10 mouse cellular contexts compared by ENCODE assay signal in the genomic region with DNA sequence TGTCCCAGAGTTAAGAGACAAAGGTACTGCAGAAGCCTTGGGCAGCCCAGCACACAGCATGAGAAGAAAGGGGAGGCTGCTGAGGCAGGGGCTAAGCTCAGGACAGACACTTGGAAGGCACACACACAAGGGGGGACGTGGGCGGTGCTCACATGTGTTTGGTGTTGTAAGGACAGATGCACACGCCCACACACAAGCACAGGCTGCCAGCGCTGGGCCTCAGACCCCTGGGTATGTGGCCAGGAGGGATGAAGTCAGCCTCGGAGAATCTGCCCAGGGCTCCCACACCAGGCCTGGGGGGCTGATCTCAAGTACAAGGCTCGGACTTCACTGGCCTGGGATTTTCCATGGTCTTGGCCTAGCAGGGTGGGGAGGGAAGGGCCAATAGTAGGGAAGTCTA. TPM values are rescaled to one million over a fixed set of nuclear protein-coding genes. Genes with fewer than 3 reads are reported as not detected.
DNase-seq lines count a peak whose midpoint lies in the region; ATAC-seq and TF ChIP-seq lines count a peak whose summit lies in the region.
"Had no signal": no experiment of that assay in that cellular context is flagged by ENCODE, and none has a peak within 500 bp of the region (broad histone marks: within the 10 kb centered on the region; RNA-seq: fewer than 3 reads in every experiment).

No protein-coding gene starts in this region.

- H3K27ac ChIP-seq in forebrain, embryonic 11.5 days (ENCODE audit: low read depth, low read length), result no peak overlapping the region
- no peak overlapping the region for H3K27ac ChIP-seq in forebrain, embryonic 13.5 days
- peak overlapping the region; percentile 44 for H3K27ac ChIP-seq in stomach, embryonic 15.5 days
- no peak overlapping the region for H3K27ac ChIP-seq in thymus, adult 2 months (ENCODE audit: control insufficient read depth, insufficient read depth, low read length)
- H3K27ac ChIP-seq: liver, embryonic 13.5 days had no signal

- no peak for TF ChIP-seq POLR2A in thymus, adult 2 months (IDR thresholded peaks at IDR 0.05; ENCODE audit: control insufficient read depth, extremely low read depth, insufficient read depth, low read length, poor library complexity)

- H3K4me2 ChIP-seq in forebrain, embryonic 11.5 days (ENCODE audit: low read depth, low read length, severe bottlenecking), result no peak overlapping the region
- no peak overlapping the region for H3K4me2 ChIP-seq in forebrain, embryonic 13.5 days
- H3K4me2 ChIP-seq in stomach, embryonic 15.5 days, result 0 out of 2 replicates have a peak overlapping the region, but pooled peaks have one; percentile 11
- H3K4me2 ChIP-seq: liver, embryonic 13.5 days had no signal

- no peak overlapping the region for H3K4me3 ChIP-seq in forebrain, embryonic 11.5 days (ENCODE audit: low read depth, low read length)
- no peak overlapping the region for H3K4me3 ChIP-seq in forebrain, embryonic 13.5 days
- H3K4me3 ChIP-seq in stomach, embryonic 15.5 days (replicated peaks), result no peak overlapping the region
- no peak overlapping the region for H3K4me3 ChIP-seq in thymus, adult 2 months (ENCODE audit: control insufficient read depth, insufficient read depth, low read length)
- H3K4me3 ChIP-seq: liver, embryonic 13.5 days had no signal

- POLR2A ChIA-PET in Patski (lab: Charles Lee), result interaction anchor here (0.6 to 1.5 kb wide), 4 partner anchors 9 to 151 kb away, joined by 3 to 5 read pairs (median 4); no protein-coding TSS in a partner anchor

- peaks cover 16% of the 10 kb centered on the region for H3K4me1 ChIP-seq in forebrain, embryonic 11.5 days (replicated peaks; ENCODE audit: control insufficient read depth, insufficient read depth, low read length)
- H3K4me1 ChIP-seq in forebrain, embryonic 13.5 days, result peaks cover 39% of the 10 kb centered on the region
- H3K4me1 ChIP-seq in stomach, embryonic 15.5 days, result peaks cover 78% of the 10 kb centered on the region
- no peaks in the 10 kb centered on the region for H3K4me1 ChIP-seq in thymus, adult 2 months (replicated peaks; ENCODE audit: control insufficient read depth, insufficient read depth, low read length)

- peaks cover 17% of the 10 kb centered on the region for H3K27me3 ChIP-seq in forebrain, embryonic 11.5 days (ENCODE audit: control insufficient read depth, insufficient read depth, low read length)
- H3K27me3 ChIP-seq in forebrain, embryonic 13.5 days, result peaks cover 29% of the 10 kb centered on the region
- no peaks in the 10 kb centered on the region for H3K27me3 ChIP-seq in Patski
- H3K27me3 ChIP-seq in stomach, embryonic 15.5 days (replicated peaks), result peaks cover 5% of the 10 kb centered on the region
- peaks cover 2% of the 10 kb centered on the region; the same call in 1 of the 2 replicates for H3K27me3 ChIP-seq in thymus, adult 2 months (ENCODE audit: control insufficient read depth, insufficient read depth, low read length)

- no peak for ATAC-seq in forebrain, embryonic 11.5 days (replicated peaks; ENCODE audit: low FRiP score)
- ATAC-seq in forebrain, embryonic 13.5 days, result no peak
- ATAC-seq in Patski, result peak; percentile 47
- ATAC-seq in stomach, embryonic 15.5 days (ENCODE audit: insufficient read depth, low FRiP score, low read depth), result 0 out of 2 replicates have a peak, but pooled peaks have one; percentile 20
- ATAC-seq in cerebellum, adult (ENCODE audit: insufficient number of reproducible peaks, low FRiP score, low TSS enrichment), result no peak

- intact Hi-C loops in left cerebral cortex, postnatal 4 days (cut with DNase I), result no loop called here

- 30% methylated on average over 6 of the region's 6 CpGs for WGBS in forebrain, embryonic 11.5 days
- WGBS in forebrain, embryonic 13.5 days, result 24% methylated on average over 6 of the region's 6 CpGs
- 36% methylated on average over 6 of the region's 6 CpGs for WGBS in stomach, embryonic 15.5 days
- 88% methylated on average over 6 of the region's 6 CpGs for WGBS in thymus, adult 2 months

- CTCF ChIA-PET in Patski (lab: Charles Lee), result no interaction called here

- H3K9me3 ChIP-seq in forebrain, embryonic 11.5 days (ENCODE audit: control insufficient read depth, low read length), result no peaks in the 10 kb centered on the region
- H3K9me3 ChIP-seq in forebrain, embryonic 13.5 days (replicated peaks), result no peaks in the 10 kb centered on the region
- H3K9me3 ChIP-seq in stomach, embryonic 15.5 days, result no peaks in the 10 kb centered on the region
- H3K9me3 ChIP-seq: liver, embryonic 13.5 days had no signal

- DNase-seq in forebrain, embryonic 11.5 days (ENCODE audit: low spot score), result no peak
- peak; percentile 87 for DNase-seq in Patski (ENCODE audit: low read depth, low spot score)
- DNase-seq in gastrocnemius, postnatal 4 days (ENCODE audit: low spot score in 2 of 2), result peak; percentile 59 to 77
- DNase-seq in left cerebral cortex, postnatal 4 days, result peak; percentile 58
- no peak for DNase-seq in thymus, adult 2 months
- DNase-seq: liver, embryonic 13.5 days had no signal

- peak overlapping the region; percentile 20; the same call in 1 of the 2 replicates for H3K9ac ChIP-seq in forebrain, embryonic 11.5 days (ENCODE audit: low read length)
- no peak overlapping the region for H3K9ac ChIP-seq in forebrain, embryonic 13.5 days
- no peak overlapping the region for H3K9ac ChIP-seq in stomach, embryonic 15.5 days
- H3K9ac ChIP-seq: liver, embryonic 13.5 days had no signal

- TF ChIP-seq CTCF in Patski (IDR thresholded peaks at IDR 0.05), result no peak
- TF ChIP-seq CTCF in thymus, adult 2 months (IDR thresholded peaks at IDR 0.05; ENCODE audit: borderline replicate concordance, control insufficient read depth, extremely low read depth, insufficient read depth, low read length, poor library complexity), result no peak

- no peaks in the 10 kb centered on the region for H3K36me3 ChIP-seq in forebrain, embryonic 11.5 days (ENCODE audit: control insufficient read depth, insufficient read depth, low read length)
- no peaks in the 10 kb centered on the region for H3K36me3 ChIP-seq in forebrain, embryonic 13.5 days (ENCODE audit: poor library complexity, severe bottlenecking)
- no peaks in the 10 kb centered on the region for H3K36me3 ChIP-seq in stomach, embryonic 15.5 days
- no peaks in the 10 kb centered on the region for H3K36me3 ChIP-seq in thymus, adult 2 months (ENCODE audit: control insufficient read depth, insufficient read depth, low read length)
- H3K36me3 ChIP-seq: liver, embryonic 13.5 days had no signal

- in situ Hi-C loops in Patski (cut with MboI; ENCODE audit: low pct_unique_long_range_greater_than_20kb), result no loop called here

RNA-seq across cellular contexts. Expression of a gene that starts 4.6 kb away (rescaled TPM):
- 10.2 and 13.0 TPM in 2 replicates for polyA plus RNA-seq in forebrain, embryonic 11.5 days (2014; fragmentation: Nextera tagmentation; extraction: Ambion mirVana)
- 5.0 and 5.8 TPM in 2 replicates for polyA plus RNA-seq in forebrain, embryonic 13.5 days (2015; fragmentation: Nextera tagmentation; extraction: Ambion mirVana)
- polyA plus RNA-seq in Patski (2021), result 139 TPM
- total RNA-seq in gastrocnemius, postnatal 4 days (2021), result 10 to 100 TPM; 95.5 to 95.9 TPM
- 1 to 10 TPM; 4.8 to 5.5 TPM for total RNA-seq in left cerebral cortex, postnatal 4 days (2021)
- 42.1 and 49.2 TPM in 2 replicates for polyA plus RNA-seq in stomach, embryonic 15.5 days (2015; fragmentation: Nextera tagmentation; extraction: Ambion mirVana)
- polyA plus RNA-seq in thymus, adult 2 months (2012; rRNA removed), result 12.5 and 19.0 TPM in 2 replicates
- total RNA-seq: common myeloid progenitor, adult 5-6 weeks had no signal

RNA-seq across cellular contexts. Expression of a gene that starts 55.4 kb away (rescaled TPM):
- 37.6 and 39.4 TPM in 2 replicates for polyA plus RNA-seq in forebrain, embryonic 11.5 days (2014; fragmentation: Nextera tagmentation; extraction: Ambion mirVana)
- 71.6 and 77.9 TPM in 2 replicates for polyA plus RNA-seq in forebrain, embryonic 13.5 days (2015; fragmentation: Nextera tagmentation; extraction: Ambion mirVana)
- 45.8 TPM for polyA plus RNA-seq in Patski (2021)
- total RNA-seq in gastrocnemius, postnatal 4 days (2021), result 10 to 100 TPM; 16.1 to 16.6 TPM
- 10 to 100 TPM; 84.5 to 93.2 TPM for total RNA-seq in left cerebral cortex, postnatal 4 days (2021)
- polyA plus RNA-seq in stomach, embryonic 15.5 days (2015; fragmentation: Nextera tagmentation; extraction: Ambion mirVana), result 24.1 and 30.0 TPM in 2 replicates
- 67.4 and 71.5 TPM in 2 replicates for polyA plus RNA-seq in thymus, adult 2 months (2012; rRNA removed)

RNA-seq across cellular contexts. Expression of a gene that starts 58.8 kb away (rescaled TPM):
- polyA plus RNA-seq in forebrain, embryonic 11.5 days (2014; fragmentation: Nextera tagmentation; extraction: Ambion mirVana), result 13.6 and 13.7 TPM in 2 replicates
- polyA plus RNA-seq in forebrain, embryonic 13.5 days (2015; fragmentation: Nextera tagmentation; extraction: Ambion mirVana), result 7.1 and 8.3 TPM in 2 replicates
- polyA plus RNA-seq in Patski (2021), result 37.8 TPM
- total RNA-seq in gastrocnemius, postnatal 4 days (2021), result 10 to 100 TPM; 16.8 to 19.5 TPM
- total RNA-seq in left cerebral cortex, postnatal 4 days (2021), result 10 to 100 TPM; 11.3 to 14.7 TPM
- polyA plus RNA-seq in stomach, embryonic 15.5 days (2015; fragmentation: Nextera tagmentation; extraction: Ambion mirVana), result 15.5 and 19.6 TPM in 2 replicates
- 74.1 and 83.0 TPM in 2 replicates for polyA plus RNA-seq in thymus, adult 2 months (2012; rRNA removed)

Comparison
In these comparisons a context has a peak if more than half of its experiments do, and no peak if none do; other contexts are left out.
1. ATAC-seq: peak in Patski (single experiment) and stomach, embryonic 15.5 days (single experiment); none in forebrain, embryonic 11.5 days (single experiment), forebrain, embryonic 13.5 days (single experiment) and cerebellum, adult (single experiment).
2. DNase-seq: peak in Patski (single experiment), gastrocnemius, postnatal 4 days (2 of 2) and left cerebral cortex, postnatal 4 days (single experiment); none in forebrain, embryonic 11.5 days (single experiment) and thymus, adult 2 months (single experiment).